Mouse (Mus musculus) left cerebral cortex, postnatal 25 days (tissue): Measurements from ENCODE around the gene Taar7d. TPM values are rescaled to one million over a fixed set of nuclear protein-coding genes. Genes with fewer than 3 reads are reported as not detected.
"Not testable (repeated sequence)": the region's sequence is repeated elsewhere in the genome, so short reads cannot be mapped to it uniquely, and the experiment has no call there.

ENCODE experiments used
- DNase-seq, 2 experiments: peaks; one replicate each; pipeline ENCODE4 v3.0.0; 2022; ENCODE audit warnings: low spot score in 2 of 2, mixed read lengths in 1 of 2
- intact Hi-C: fragments of 180-260 bp; cut with DNase I; formaldehyde crosslinking; loops from one replicate; pipeline ENCODE4 v1.15.1; 2025
- total RNA-seq, 2 experiments: library from RNA; stranded (reverse); gene quantifications; 2 replicates each; pipeline ENCODE4 v1.2.3; 2021

Taar7d gene
- total RNA-seq = not detected

DNA sequence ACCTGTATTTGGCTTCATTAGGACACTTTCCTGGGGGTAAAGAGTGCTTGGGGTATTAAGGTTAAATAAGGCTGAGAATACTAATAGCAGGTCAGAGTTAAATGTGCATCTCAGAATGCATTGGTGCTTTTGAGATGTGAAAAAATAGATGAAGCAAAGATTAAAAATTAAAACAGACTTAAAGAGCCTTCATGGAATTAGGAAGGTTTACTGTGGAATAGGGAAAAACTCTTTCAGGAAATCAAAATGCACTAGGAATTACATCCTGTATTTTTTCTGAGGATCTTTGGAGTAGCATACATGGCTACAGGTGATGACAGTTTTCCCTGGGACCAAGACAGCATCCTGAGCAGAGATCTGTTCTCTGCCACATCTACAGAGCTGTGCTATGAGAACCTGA, at the start of gene Taar7d:
Taar7d (plus strand) TSS at position 301 of the 400 bp plus-strand sequence.
- intact Hi-C loops = no loop called here
- no peak for DNase-seq

DNA sequence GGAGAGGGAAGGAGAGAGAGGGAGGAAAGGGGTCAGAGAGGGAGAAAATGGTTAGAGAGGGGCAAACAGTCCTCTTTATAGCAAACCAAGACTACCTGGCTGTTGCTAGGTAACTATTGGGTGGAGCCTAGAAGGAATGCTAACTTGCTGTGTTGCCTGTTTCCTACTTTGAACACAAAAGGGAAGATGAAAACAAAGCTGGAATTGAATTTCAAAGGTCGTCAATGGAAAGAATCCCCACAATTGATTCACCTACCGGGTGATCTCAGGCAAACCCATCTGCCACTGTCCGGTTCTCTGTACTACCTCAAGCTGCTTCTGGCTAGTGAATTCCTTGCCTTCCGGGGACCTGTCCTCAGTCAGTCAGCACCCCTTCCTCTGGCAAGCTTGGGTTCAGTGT, 49.1 kb upstream of the Taar7d start:
- intact Hi-C loops = loop anchor here (2.0 to 10.0 kb wide), 4 partner anchors 103 to 161 kb away; no protein-coding TSS in a partner anchor
- DNase-seq = no peak

DNA sequence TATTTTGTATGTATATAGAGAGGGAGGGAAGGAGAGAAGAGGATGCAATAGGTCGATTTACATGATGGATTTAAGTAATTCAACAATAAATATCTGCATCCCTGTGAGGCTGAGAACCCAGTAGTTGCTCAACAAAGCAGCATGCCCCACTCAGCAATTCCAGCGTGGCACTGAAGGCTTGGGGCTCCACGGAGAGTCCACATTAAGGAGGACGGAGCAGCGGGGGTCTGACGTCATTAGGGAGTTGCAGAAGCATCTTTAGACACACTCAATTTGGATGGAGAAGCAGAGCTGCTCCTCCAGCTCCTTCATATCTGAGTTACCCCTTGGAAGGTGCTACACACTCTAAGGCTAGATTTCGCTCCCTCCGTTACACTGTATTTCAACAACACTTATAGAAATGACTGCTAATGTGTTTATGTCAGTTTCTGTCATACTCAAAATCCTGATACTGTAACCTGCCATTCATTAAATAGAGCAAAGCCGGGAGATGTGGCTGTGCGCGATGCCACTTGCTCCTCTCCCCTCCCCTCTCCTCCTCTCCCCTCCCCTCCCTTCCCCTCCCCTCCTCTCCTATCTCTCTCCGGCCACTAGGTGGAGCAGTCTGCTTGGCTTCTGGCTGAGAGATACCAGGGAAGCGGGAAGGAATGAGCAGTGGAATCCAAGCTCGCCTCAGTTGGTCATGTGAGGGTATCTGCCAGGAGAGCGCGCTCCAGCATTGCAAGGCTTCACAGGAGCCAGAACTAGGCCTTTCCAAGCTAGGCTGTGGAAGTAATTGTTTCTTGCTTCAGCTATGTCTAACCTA, 47.9 kb upstream of the Taar7d start:
- peak; percentile 79 to 81 for DNase-seq
- intact Hi-C loops = loop anchor here (2.0 to 10.0 kb wide), 4 partner anchors 102 to 162 kb away; no protein-coding TSS in a partner anchor

DNA sequence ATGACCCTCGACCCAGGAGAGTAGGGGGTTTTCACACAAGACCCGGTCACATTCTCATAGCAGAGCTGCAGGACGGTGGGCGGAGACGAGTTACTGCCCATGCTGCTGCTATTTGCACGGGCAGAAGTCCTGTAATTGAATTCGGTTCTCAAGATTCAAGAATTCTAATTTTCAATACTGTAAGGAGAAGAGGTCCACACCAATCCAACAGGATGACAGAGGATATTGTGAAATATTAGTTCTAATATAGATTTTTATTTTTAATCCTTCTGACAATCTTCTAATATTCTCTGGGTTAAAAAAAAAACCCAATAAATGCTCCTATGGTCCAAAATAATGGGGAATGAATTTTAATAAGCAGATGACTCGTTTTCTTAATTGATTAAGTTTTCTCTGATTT, 41.5 kb upstream of the Taar7d start, which contains the start of gene Taar6:
Taar6 (minus strand) TSS at position 101 of the 400 bp plus-strand sequence.
- intact Hi-C loops = no loop called here
- no peak for DNase-seq

DNA sequence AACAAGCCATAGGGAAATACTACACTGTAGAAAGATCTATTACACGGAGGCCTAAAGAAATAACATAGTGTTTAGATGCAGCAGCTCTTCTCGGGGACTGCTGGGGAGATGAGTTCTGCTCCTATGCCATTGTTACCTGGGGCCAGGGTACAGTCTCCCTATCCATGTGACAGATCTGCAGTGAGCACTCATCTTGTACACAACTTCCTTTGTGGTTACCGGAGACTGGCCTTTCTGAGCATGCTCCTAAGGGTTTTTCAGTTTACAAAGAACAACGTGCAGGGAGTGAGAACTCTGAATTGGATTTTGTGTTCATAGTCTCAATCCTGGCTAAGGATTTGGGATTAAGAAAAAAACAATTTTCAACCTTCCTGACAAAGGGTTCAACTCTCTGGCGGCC, 40.6 kb upstream of the Taar7d start:
- no peak for DNase-seq
- intact Hi-C loops = no loop called here

DNA sequence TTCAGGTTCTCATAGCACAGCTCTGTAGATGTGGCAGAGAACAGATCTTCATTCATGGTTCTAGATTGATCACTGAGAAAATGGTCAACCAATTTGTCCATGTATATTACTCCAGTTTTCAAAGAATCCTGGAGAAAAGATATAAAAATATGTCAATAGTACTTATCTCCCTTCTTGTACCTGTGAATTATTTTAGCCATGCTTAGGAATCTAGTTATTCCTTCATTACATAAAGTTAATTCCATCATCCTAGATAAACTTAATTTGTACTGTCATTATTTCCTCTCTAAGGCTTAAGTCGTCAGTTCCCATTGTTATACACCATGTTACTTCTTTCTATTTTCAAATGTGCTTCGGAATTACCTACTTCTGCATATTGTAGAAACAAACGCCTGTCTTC, 33.6 kb upstream of the Taar7d start, which contains the start of gene Taar7a:
Taar7a (minus strand) TSS at position 101 of the 400 bp plus-strand sequence.
- DNase-seq = no peak
- intact Hi-C loops = no loop called here

DNA sequence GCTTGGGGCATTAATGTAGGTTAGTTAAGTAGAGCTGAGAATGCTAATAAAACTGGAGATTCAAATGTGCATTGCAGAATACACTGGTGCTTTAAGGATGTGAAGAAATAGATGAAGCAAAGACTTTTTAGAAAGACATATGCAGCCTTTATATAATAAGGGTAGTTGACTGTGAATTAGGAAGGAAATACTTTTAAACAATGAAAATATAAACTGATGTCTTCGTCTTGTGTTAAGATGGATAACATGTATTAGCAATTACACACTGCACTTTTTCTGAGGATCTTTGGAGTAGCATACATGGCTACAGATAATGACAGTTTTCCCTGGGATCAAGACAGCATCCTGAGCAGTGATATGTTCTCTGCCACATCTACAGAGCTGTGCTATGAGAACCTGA, 27.4 kb upstream of the Taar7d start, which contains the start of gene Taar7b:
Taar7b (plus strand) TSS at position 301 of the 400 bp plus-strand sequence.
- intact Hi-C loops = no loop called here

DNA sequence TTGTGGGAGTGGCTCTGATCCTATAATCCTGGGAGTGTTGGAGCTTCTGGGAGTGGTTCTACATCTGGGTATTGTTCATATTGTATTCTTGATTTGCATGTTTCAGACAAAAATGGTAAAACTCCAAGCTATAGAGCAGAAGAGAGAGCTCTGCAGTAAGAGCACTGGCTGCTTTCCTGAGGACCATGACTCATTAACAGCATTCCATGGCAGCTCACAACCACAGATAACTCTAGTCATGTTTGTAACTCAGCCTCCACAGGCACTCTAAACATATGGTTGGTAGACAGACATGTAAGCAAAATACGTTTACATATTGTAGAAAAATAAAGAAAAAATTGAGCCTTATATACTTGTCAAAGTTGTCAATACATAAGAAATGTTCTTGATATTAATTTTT, 20.6 kb upstream of the Taar7d start:
- DNase-seq = no peak
- intact Hi-C loops = no loop called here

More for the DNA sequence above, 27.4 kb upstream of the Taar7d start, which contains the start of gene Taar7b:
- no peak for DNase-seq

DNA sequence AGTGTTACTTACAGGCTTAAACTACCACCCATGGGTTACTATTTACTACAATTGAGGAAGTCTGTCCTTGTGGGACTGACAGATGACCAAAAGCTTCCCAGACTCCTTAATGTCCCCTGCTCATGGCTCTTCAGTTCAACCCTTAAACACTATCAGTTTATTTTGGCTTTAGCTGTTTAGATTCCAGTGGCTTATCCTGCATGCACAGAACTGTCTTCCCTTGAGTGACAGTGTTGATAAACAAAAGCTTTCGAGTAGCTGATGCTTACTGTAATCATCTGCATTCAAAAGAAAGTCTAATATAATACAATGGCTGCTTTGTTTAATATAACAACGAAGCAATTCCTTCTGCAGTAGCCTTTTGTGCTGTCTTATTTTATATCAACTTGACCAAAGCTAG, 20.0 kb upstream of the Taar7d start:
- no peak for DNase-seq
- intact Hi-C loops = no loop called here

DNA sequence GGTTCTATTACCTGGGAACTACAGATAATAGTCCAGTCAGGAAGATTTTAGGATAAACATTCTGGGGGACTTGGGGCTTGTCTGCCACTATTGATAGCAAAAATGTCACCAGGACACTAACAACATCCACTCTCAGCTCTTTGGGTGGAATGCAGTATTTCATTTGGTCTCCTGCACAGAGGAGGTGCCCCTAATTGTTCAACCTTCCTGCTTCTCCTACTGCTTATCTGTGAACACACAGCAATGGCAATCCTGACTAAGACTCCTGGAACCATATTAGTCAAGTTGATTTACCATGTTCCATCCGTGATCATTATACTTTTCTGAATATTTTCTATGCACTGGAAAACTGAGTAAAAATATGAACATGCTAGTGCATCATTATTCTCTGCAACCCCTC, 18.9 kb upstream of the Taar7d start:
- DNase-seq = no peak
- intact Hi-C loops = no loop called here

DNA sequence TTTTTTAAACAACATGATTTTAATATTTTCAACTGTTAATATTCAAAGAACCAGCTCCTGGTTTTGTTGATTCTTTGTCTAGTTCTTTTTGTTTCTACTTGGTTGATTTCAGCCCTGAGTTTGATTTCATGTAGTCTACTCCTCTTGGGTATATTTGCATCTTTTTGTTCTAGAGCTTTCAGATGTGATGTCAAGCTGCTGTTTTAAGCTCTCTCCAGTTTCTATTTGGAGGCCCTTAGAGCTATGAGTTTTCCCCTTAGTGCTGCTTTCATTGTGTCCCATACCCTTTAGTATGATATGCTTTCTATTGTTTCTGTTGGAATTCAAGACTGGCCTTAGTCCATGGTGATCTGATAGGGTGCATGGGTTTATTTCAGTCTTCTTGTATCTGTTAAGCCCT, 4.3 kb downstream of the Taar7d start:
- intact Hi-C loops = no loop called here
- DNase-seq = no peak

DNA sequence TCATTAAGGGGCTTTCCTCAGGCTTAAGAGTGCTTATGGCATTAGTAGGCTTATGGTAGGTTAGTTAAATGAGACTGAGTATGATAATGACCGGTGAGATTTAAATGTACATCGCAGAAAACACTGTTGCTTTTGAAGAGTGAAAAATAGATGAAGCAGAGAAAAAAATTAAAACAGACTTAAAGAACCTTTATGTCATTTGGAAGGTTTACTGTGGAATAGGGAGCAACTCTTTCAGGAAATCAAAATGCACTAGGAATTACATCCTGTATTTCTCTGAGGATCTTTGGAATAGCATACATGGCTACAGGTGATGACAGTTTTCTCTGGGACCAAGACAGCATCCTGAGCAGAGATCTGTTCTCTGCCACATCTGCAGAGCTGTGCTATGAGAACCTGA, 10.3 kb downstream of the Taar7d start, which contains the start of gene Taar7e:
Taar7e (plus strand) TSS at position 301 of the 400 bp plus-strand sequence.
- intact Hi-C loops = no loop called here
- DNase-seq = no peak

DNA sequence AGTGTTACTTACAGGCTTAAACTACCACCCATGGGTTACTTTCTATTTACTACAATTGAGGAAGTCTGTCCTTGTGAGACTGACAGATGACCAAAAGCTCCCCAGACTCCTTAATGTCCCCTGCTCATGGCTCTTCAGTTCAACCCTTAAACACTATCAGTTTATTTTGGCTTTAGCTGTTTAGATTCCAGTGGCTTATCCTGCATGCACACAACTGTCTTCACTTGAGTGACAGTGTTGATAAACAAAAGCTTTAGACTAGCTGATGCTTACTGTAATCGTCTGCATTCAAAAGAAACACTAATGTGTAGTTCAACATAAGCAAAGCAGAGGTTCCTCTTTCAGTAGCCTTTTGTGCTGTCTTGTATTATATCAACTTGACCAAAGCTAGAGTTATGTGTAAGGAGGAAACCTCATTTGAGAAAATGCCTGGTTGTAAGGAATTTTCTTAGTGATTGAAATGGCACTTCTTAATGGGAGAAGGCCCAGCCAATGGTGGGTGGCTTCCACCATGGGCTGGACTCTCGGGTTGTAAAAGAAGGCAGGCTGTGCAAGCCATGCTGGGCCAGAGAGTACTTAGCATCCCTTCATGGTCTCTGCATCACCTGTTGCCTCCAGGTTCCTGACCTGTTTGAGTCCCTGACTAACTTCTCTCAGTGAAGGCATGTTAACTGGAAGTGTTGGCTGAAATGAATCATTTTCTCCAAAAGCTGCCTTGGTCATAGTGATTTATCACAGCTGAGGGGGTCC, 13.3 kb downstream of the Taar7d start:
- intact Hi-C loops = no loop called here
- DNase-seq = no peak

DNA sequence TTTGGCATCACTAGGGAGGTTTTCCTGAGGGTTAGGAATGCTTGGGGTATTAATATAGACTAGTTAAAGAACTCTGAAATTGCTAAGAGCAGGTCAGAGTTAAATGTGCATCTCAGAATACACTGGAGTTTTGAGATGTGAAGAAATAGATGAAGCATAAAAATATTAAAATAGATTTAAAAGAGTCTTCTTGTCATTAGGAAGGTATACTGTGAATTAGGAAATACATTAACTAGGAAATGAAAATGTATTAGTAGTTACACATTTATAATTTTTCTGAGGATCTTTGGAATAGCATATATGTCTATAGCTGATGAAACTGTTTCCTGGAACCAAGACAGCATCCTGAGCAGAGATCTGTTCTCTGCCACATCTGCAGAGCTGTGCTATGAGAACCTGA, 22.2 kb downstream of the Taar7d start, which contains the start of gene Taar7f:
Taar7f (plus strand) TSS at position 301 of the 400 bp plus-strand sequence.
- no peak for DNase-seq
- intact Hi-C loops = no loop called here

DNA sequence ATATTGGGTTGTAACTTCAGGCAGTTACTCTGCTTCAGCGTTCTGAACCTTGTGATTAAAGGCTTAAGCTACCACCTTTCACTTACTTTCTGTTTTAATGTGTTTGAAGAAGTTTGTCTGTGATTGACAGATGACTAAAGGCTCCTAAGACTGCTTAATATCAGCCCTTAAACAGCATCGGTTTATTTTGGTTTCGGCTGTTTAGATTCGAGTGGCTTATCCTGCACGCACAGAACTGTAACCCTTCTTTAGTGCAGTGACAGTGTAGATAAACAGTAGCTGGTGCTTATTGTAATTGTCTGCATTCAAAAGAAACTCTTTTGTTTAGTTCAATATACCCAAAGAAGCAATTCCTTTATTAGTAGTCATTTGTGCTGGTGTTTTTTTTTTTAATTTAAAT, 25.0 kb downstream of the Taar7d start:
- DNase-seq = no peak
- intact Hi-C loops = no loop called here

DNA sequence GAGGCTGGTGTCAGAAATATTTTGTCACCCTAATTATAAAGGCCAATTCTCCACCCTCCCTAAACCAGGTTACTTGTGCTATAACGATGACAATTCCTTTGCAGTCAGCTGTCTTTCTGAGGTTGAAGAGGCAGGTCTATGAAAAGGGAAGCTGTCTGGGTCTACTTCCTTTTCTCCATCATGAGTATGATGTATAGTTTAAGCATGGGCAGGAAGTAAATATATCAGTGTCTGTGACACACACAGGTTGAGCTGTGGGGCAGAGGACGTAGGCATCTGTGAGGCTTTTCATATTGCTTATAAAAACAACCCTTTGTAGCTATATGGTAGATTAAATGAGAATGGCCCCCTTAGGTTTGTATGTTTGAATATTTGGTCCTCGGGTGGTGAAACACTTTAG, 32.0 kb downstream of the Taar7d start:
- DNase-seq = no peak
- intact Hi-C loops = no loop called here

DNA sequence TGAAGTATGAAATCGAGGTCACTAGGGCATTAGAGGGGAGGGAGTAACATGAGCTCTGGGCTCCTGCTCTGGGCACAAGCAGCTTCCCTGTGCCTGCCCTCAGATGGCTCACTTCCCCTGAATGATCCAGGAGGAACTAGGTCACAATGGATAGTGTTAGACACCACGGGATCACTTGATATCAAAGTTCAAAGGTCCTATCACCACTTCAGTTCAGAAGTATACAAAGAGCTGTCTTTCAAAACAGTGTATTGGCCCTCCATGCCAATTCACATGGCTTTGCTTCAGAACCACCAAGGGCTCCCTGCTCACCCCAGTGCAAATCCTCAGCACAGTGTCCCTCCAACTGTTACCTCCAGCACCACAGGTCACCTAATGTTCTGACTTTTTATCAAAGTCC, 47.7 kb downstream of the Taar7d start:
- intact Hi-C loops, DNase-seq: not testable (repeated sequence)

DNA sequence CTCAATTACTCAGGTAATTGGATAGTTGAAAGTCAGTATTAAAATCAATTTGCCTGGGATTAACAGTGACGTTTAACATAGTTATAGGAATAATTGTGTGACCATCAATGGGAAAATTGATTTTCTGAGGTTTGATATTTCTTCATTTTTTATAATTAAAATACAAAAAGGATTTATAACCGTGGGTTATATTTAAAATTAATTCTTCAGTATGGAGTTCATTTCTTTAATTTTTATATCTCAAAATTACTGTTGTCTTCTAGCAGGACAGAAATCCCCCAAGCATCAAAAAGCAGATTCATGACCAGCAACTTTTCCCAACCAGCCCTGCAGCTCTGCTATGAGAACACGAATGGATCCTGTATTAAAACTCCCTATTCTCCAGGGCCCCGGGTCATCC, 49.2 kb downstream of the Taar7d start, which contains the start of gene Taar8a:
Taar8a (plus strand) TSS at position 301 of the 400 bp plus-strand sequence.
- DNase-seq, intact Hi-C loops: not testable (repeated sequence)
